Mouse (Mus musculus) ES-Bruce4 (cell line): Measurements from ENCODE around the gene Polr3a.

ENCODE experiments used
- CTCF ChIP-seq: IDR thresholded peaks from one replicate; pipeline ENCODE4 v1.8.1; 2011; ENCODE audit warnings: low read depth, low read length
- EP300 ChIP-seq: IDR thresholded peaks from 2 replicates; pipeline ENCODE4 v1.6.1; 2011; ENCODE audit warnings: low read depth, low read length; ENCODE audit not compliant: insufficient read depth

DNA sequence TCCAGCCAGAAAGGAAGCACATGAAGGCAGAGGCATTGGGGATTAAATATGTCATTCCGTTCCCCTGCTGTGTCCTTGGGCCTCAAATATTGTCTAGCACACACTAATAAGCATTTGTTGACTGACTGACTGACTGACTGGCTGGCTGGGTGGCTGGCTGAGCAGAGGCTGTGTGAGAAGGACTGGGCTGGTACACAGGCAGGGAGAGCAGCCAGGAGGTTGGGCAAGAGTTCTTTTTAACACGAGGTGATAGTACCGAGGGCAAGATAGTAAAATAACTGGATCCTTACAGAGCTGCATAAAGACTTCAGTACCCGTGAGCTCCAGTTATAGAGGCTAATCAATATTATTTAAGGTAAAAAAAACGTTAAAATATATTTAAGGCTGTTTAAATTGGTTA is 22.7 kb upstream of the Polr3a start:
- TF ChIP-seq CTCF (no peak), EP300 (no peak)
